ENCODE assay signal across 8 mouse cellular contexts in genomic region chr10:79920958-79921535, GRCm38 (mm10). TPM values are rescaled to one million over a fixed set of nuclear protein-coding genes. Genes with fewer than 3 reads are reported as not detected.
DNase-seq lines count a peak whose midpoint lies in the region; ATAC-seq lines count a peak whose summit lies in the region.

TSS of gene R3hdm4 (minus strand) at chr10:79921208.

- peak within 1 kb of the TSS; percentile 50 for H3K4me2 ChIP-seq in kidney, embryonic 16.5 days (replicated peaks; ENCODE audit: low read depth, low read length)
- H3K4me2 ChIP-seq in forebrain, embryonic 12.5 days, result peak within 1 kb of the TSS; percentile 38
- peak within 1 kb of the TSS; percentile 55 for H3K4me2 ChIP-seq in liver, embryonic 12.5 days

- peaks cover 62% of the 10 kb centered on the region for H3K27me3 ChIP-seq in kidney, embryonic 16.5 days (ENCODE audit: insufficient read depth, low read length)
- peaks cover 71% of the 10 kb centered on the region for H3K27me3 ChIP-seq in forebrain, embryonic 12.5 days
- peaks cover 79% of the 10 kb centered on the region for H3K27me3 ChIP-seq in hindbrain, embryonic 10.5 days (ENCODE audit: insufficient read depth, poor library complexity, severe bottlenecking)
- H3K27me3 ChIP-seq in liver, embryonic 12.5 days (replicated peaks), result peaks cover 68% of the 10 kb centered on the region
- no peaks in the 10 kb centered on the region for H3K27me3 ChIP-seq in splenic B cell, adult 2 months (ENCODE audit: control insufficient read depth, insufficient read depth, low read length, poor library complexity, severe bottlenecking)

- H3K36me3 ChIP-seq in kidney, embryonic 16.5 days (ENCODE audit: insufficient read depth, low read length), result no peaks in the 10 kb centered on the region
- no peaks in the 10 kb centered on the region for H3K36me3 ChIP-seq in forebrain, embryonic 12.5 days (replicated peaks)
- H3K36me3 ChIP-seq in hindbrain, embryonic 10.5 days, result no peaks in the 10 kb centered on the region
- no peaks in the 10 kb centered on the region for H3K36me3 ChIP-seq in liver, embryonic 12.5 days
- H3K36me3 ChIP-seq in splenic B cell, adult 2 months (ENCODE audit: control insufficient read depth, insufficient read depth, low read length, poor library complexity, severe bottlenecking), result no peaks in the 10 kb centered on the region

- no peaks in the 10 kb centered on the region for H3K9me3 ChIP-seq in kidney, embryonic 16.5 days (ENCODE audit: low read length)
- no peaks in the 10 kb centered on the region for H3K9me3 ChIP-seq in forebrain, embryonic 12.5 days
- H3K9me3 ChIP-seq in hindbrain, embryonic 10.5 days, result no peaks in the 10 kb centered on the region
- H3K9me3 ChIP-seq in liver, embryonic 12.5 days (replicated peaks), result no peaks in the 10 kb centered on the region

- DNase-seq in kidney, adult 8-10 months, result no peak
- DNase-seq in R1 (ENCODE audit: low read depth, low spot score), result peak; percentile 39
- DNase-seq in hindbrain, embryonic 10.5 days (ENCODE audit: low spot score), result no peak
- DNase-seq in splenic B cell, adult 2 months (ENCODE audit: low read depth, low spot score), result peak; percentile 31
- no peak for DNase-seq in right cerebral cortex, postnatal 25 days

- peaks cover 46% of the 10 kb centered on the region for H3K4me1 ChIP-seq in kidney, embryonic 16.5 days (ENCODE audit: insufficient read depth, low read length)
- peaks cover 46% of the 10 kb centered on the region for H3K4me1 ChIP-seq in forebrain, embryonic 12.5 days
- H3K4me1 ChIP-seq in hindbrain, embryonic 10.5 days (replicated peaks), result peaks cover 62% of the 10 kb centered on the region
- peaks cover 74% of the 10 kb centered on the region for H3K4me1 ChIP-seq in liver, embryonic 12.5 days

- no peak within 1 kb of the TSS for H3K27ac ChIP-seq in kidney, embryonic 16.5 days (ENCODE audit: low read length)
- H3K27ac ChIP-seq in forebrain, embryonic 12.5 days, result no peak within 1 kb of the TSS
- H3K27ac ChIP-seq in hindbrain, embryonic 10.5 days, result peak within 1 kb of the TSS; percentile 53
- no peak within 1 kb of the TSS for H3K27ac ChIP-seq in liver, embryonic 12.5 days

- no peak for ATAC-seq in kidney, embryonic 16.5 days (ENCODE audit: low FRiP score, low TSS enrichment)
- no peak for ATAC-seq in forebrain, embryonic 12.5 days (ENCODE audit: low FRiP score)
- no peak for ATAC-seq in liver, embryonic 12.5 days

- peak within 1 kb of the TSS; percentile 39 for H3K4me3 ChIP-seq in kidney, embryonic 16.5 days (ENCODE audit: low read length)
- H3K4me3 ChIP-seq in forebrain, embryonic 12.5 days (replicated peaks), result peak within 1 kb of the TSS; percentile 24
- peak within 1 kb of the TSS; percentile 44 for H3K4me3 ChIP-seq in hindbrain, embryonic 10.5 days
- H3K4me3 ChIP-seq in liver, embryonic 12.5 days, result peak within 1 kb of the TSS; percentile 30

- WGBS in kidney, embryonic 16.5 days, result 4% methylated on average over 36 of the region's 41 CpGs
- 3% methylated on average over 35 of the region's 41 CpGs for WGBS in forebrain, embryonic 12.5 days
- 4% methylated on average over 41 of the region's 41 CpGs for WGBS in hindbrain, embryonic 10.5 days
- 11% methylated on average over 41 of the region's 41 CpGs for WGBS in liver, embryonic 12.5 days (ENCODE audit: insufficient replicate concordance)

- H3K9ac ChIP-seq in kidney, embryonic 16.5 days (replicated peaks; ENCODE audit: low read length), result peak within 1 kb of the TSS; percentile 45
- H3K9ac ChIP-seq in forebrain, embryonic 12.5 days, result peak within 1 kb of the TSS; percentile 12; the same call in 1 of the 2 replicates
- H3K9ac ChIP-seq in liver, embryonic 12.5 days, result no peak within 1 kb of the TSS; the same call in 1 of the 2 replicates

RNA-seq across cellular contexts. Expression of gene R3hdm4, which starts in this region (rescaled TPM):
- polyA plus RNA-seq in kidney, embryonic 16.5 days (2015; fragmentation: Nextera tagmentation; extraction: Ambion mirVana), result 169 and 170 TPM in 2 replicates
- 162 and 173 TPM in 2 replicates for polyA plus RNA-seq in forebrain, embryonic 12.5 days (2016; fragmentation: Nextera tagmentation; extraction: Ambion mirVana)
- polyA plus RNA-seq in hindbrain, embryonic 10.5 days (2016; fragmentation: Nextera tagmentation; extraction: Ambion mirVana), result 130 and 152 TPM in 2 replicates
- polyA plus RNA-seq in liver, embryonic 12.5 days (2016; fragmentation: Nextera tagmentation; extraction: Ambion mirVana), result 67.5 and 74.1 TPM in 2 replicates

Comparison
In these comparisons a context has a peak if more than half of its experiments do, and no peak if none do; other contexts are left out.
1. DNase-seq: peak in R1 (single experiment) and splenic B cell, adult 2 months (single experiment); none in kidney, adult 8-10 months (0 of 2), hindbrain, embryonic 10.5 days (single experiment) and right cerebral cortex, postnatal 25 days (single experiment).
2. Peak in every context shown above with its lines, with median percentiles within 50 percentile points of each other: H3K4me2 ChIP-seq and H3K4me3 ChIP-seq.